Mouse (Mus musculus) heart, embryonic 13.5 days (tissue): ENCODE measurements around the gene Xpnpep1. TPM values are rescaled to one million over a fixed set of nuclear protein-coding genes. Genes with fewer than 3 reads are reported as not detected.

Source experiments
- ATAC-seq: fragments of 200-750 bp; cut with Nextera tagmentation; 2 replicates; pipeline ENCODE4 v1.8.0; 2017; ENCODE audit warnings: moderate TSS enrichment; ENCODE audit not compliant: insufficient number of reproducible peaks, low FRiP score, low TSS enrichment; ENCODE audit errors: extremely low read depth
- H3K27ac ChIP-seq: fragments of 300-500 bp; sonication (generic); replicated peaks from 2 replicates; pipeline ENCODE4 v1.5.1; 2015; ENCODE audit warnings: moderate library complexity, mild to moderate bottlenecking, inconsistent platforms
- H3K27me3 ChIP-seq: fragments of 300-500 bp; sonication (generic); replicated peaks from 2 replicates; pipeline ENCODE4 v1.6.1; 2015; ENCODE audit warnings: mild to moderate bottlenecking, inconsistent platforms
- H3K36me3 ChIP-seq: fragments of 300-500 bp; sonication (generic); 2 replicates; pipeline ENCODE4 v1.6.1; 2015; ENCODE audit warnings: mild to moderate bottlenecking, inconsistent platforms
- H3K4me1 ChIP-seq: fragments of 300-500 bp; sonication (generic); 2 replicates; pipeline ENCODE4 v1.6.1; 2015; ENCODE audit warnings: inconsistent platforms
- H3K4me2 ChIP-seq: fragments of 300-500 bp; sonication (generic); 2 replicates; pipeline ENCODE4 v1.6.1; 2015; ENCODE audit warnings: inconsistent platforms, mild to moderate bottlenecking, moderate library complexity
- H3K4me3 ChIP-seq: fragments of 300-500 bp; sonication (generic); 2 replicates; pipeline ENCODE4 v1.5.1; 2015; ENCODE audit warnings: moderate library complexity, mild to moderate bottlenecking, inconsistent platforms
- H3K9ac ChIP-seq: fragments of 300-500 bp; sonication (generic); 2 replicates; pipeline ENCODE4 v1.6.1; 2015; ENCODE audit warnings: inconsistent platforms, mild to moderate bottlenecking, moderate library complexity
- H3K9me3 ChIP-seq: fragments of 300-500 bp; sonication (generic); 2 replicates; pipeline ENCODE4 v1.6.1; 2016; ENCODE audit warnings: inconsistent platforms
- WGBS: fragments of 180-500 bp; shearing (Covaris S2); methylation state at CpG from one replicate; pipeline ENCODE4 v1.1.7; 2015; ENCODE audit warnings: mixed read lengths; 5-methylcytosine and 5-hydroxymethylcytosine counted together
- polyA plus RNA-seq: library from polyadenylated mRNA; unstranded; fragments of >200 nt; fragmentation: Nextera tagmentation; extraction: Ambion mirVana; gene quantifications from 2 replicates; pipeline ENCODE4 v1.2.1, GENCODE M21; 2015

Xpnpep1 gene
- polyA plus RNA-seq, 1 experiment from 2014 or later: 142 TPM

DNA sequence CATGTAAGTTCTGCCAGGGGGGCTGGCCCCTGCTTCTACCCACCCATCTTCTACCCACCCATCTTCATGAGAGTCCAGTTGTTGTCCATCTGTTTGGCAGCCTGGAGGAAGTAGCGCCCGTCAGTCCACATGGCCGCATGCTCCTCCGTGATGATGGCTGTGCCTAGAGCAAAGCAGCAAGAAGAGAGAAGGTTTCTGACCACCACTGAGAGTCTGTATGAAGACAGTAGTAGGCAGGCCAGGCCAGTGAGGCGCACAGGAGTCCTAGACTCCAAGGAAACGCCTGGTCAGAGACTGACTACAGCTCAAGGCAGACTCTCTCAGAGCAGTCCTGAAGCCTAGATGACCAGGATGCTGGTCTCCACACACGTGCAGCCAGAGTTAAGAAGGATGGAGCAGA lies 26.7 kb downstream of the Xpnpep1 start:
- no peak overlapping the region for H3K27ac ChIP-seq
- no peak for ATAC-seq
- 90% methylated on average over 7 of the region's 7 CpGs for WGBS
- H3K9ac ChIP-seq: no peak overlapping the region
- peaks cover 52% of the 10 kb centered on the region for H3K36me3 ChIP-seq
- H3K9me3 ChIP-seq: no peaks in the 10 kb centered on the region
- H3K4me2 ChIP-seq: peak overlapping the region; percentile 45; the same call in 1 of the 2 replicates
- H3K4me1 ChIP-seq: peaks cover 98% of the 10 kb centered on the region
- H3K4me3 ChIP-seq: no peak overlapping the region
- H3K27me3 ChIP-seq: no peaks in the 10 kb centered on the region

- no peak overlapping the region for H3K4me2 ChIP-seq
- H3K27ac ChIP-seq: peak overlapping the region; percentile 95
- H3K27me3 ChIP-seq: no peaks in the 10 kb centered on the region
- peaks cover 70% of the 10 kb centered on the region for H3K36me3 ChIP-seq
- H3K9me3 ChIP-seq: no peaks in the 10 kb centered on the region
- H3K4me3 ChIP-seq: no peak overlapping the region
- ATAC-seq: no peak
- peaks cover 89% of the 10 kb centered on the region for H3K4me1 ChIP-seq
- peak overlapping the region; percentile 67 for H3K9ac ChIP-seq
- 50% methylated on average over 5 of the region's 5 CpGs for WGBS
These were observed 29.1 kb downstream of the Xpnpep1 start for GRCm38 (mm10) chr19:53010941-53011340.

GRCm38 (mm10) chr19:53008921-53009320 lies 31.1 kb downstream of the Xpnpep1 start:
- Histone ChIP-seq H3K27me3 (no peaks in the 10 kb centered on the region), H3K9ac (peak overlapping the region; percentile 71), H3K36me3 (peaks cover 90% of the 10 kb centered on the region), H3K4me1 (peaks cover 69% of the 10 kb centered on the region), H3K4me3 (no peak overlapping the region), H3K9me3 (no peaks in the 10 kb centered on the region), H3K27ac (peak overlapping the region; percentile 95), H3K4me2 (peak overlapping the region; percentile 37)
- no peak for ATAC-seq
- 64% methylated on average over 5 of the region's 5 CpGs for WGBS

DNA sequence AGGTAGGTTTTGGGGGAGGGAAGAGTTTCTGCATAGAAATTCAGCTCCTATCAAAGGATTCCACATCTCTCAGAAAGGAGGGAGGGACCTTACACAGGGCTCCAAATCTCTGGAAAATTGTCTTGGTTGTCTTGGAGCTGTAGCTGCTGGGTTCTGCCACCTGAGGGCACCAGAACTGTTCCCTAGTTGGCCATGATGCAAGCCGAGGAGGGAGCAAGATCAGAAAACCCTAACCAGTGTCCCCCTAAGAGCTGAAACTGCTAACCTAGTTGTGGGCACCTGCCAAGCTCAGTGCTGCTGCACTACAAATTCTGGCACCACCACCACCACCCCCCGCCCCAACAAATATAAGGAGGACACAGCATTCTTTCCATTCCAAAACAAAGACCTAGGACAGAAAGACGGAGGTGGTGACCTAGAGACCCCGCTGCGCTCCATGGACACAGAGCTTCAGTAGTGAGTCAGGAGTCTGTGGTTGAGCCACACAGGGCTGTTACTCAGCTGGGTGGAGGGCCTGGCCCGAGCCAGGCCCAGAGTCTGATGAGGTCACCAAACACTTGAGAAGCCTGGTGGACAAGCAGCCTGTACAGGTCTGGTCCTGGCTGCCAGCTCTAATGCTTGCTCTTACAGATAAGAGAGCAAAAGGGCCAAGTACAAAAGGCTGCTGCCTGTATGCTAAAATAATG lies 31.9 kb downstream of the Xpnpep1 start:
- H3K36me3 ChIP-seq: peaks cover 91% of the 10 kb centered on the region
- no peak overlapping the region for H3K4me3 ChIP-seq
- peak overlapping the region; percentile 95 for H3K27ac ChIP-seq
- H3K9ac ChIP-seq: peak overlapping the region; percentile 71
- peak overlapping the region; percentile 37 for H3K4me2 ChIP-seq
- 22% methylated on average over 6 of the region's 6 CpGs for WGBS
- no peaks in the 10 kb centered on the region for H3K27me3 ChIP-seq
- ATAC-seq: peak; percentile 71
- H3K4me1 ChIP-seq: peaks cover 65% of the 10 kb centered on the region
- H3K9me3 ChIP-seq: no peaks in the 10 kb centered on the region

DNA sequence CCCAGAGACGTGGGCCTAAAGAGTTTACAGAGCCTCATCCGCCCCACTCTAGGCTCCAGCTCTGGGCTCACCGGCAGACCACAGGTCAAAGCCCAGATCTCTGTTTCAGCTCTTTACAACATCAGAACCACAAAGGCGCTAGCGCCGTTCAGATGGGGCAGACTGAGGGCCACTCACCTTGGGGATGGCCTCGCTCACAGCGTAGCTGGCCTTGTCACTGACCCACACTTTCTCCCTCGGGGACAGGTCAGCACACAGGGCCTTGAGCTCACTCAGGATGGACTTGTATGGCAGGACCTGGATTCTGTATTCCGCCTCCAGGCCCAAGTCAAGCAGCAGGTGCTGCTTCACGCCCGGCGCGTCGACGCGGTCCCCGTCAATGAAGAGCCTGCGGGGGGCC lies 34.0 kb downstream of the Xpnpep1 start:
- no peak for ATAC-seq
- Histone ChIP-seq H3K4me1 (peaks cover 62% of the 10 kb centered on the region), H3K9ac (no peak overlapping the region), H3K4me2 (no peak overlapping the region), H3K4me3 (no peak overlapping the region), H3K27me3 (no peaks in the 10 kb centered on the region), H3K9me3 (no peaks in the 10 kb centered on the region), H3K27ac (no peak overlapping the region), H3K36me3 (peaks cover 91% of the 10 kb centered on the region)
- 93% methylated on average over 19 of the region's 19 CpGs for WGBS

DNA sequence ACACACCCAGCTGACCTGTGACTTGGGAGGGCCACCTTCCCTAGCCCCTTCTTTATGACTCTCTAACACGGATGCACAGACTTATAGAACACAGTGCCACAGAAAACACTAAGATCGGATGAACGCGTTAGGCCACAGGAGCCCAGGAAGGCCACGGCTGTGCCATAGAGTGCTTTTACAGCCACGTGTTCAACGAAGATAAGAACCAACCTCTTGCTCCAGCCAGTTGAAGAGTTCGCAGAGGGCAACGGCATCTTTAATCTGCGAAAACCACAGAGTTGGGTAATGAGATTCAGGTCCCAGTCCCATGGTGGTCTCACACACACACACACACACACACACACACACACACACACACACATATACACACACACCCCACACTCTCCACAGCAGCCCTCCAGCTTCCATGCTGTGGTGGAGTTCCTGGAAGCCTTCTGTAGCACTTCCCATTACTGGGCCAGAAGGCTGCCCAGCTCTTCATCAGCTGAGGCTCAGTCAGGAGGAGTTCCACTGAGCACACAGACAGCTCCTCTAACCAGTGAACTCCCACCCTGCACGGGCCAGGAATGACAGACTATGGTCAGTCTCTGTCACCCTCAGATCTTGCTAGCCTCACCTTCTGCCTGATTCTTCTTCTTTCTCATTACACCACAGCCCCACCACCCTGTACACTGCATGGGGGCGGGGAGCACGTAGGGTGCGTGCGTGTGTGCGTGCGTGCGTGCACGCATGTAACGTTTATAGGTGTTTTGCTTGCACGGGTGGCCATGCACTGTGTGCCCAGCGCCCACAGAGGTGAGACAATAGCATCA lies 36.3 kb downstream of the Xpnpep1 start:
- Histone ChIP-seq H3K9ac (no peak overlapping the region), H3K4me1 (peaks cover 40% of the 10 kb centered on the region), H3K27me3 (no peaks in the 10 kb centered on the region), H3K4me3 (no peak overlapping the region), H3K27ac (no peak overlapping the region), H3K4me2 (no peak overlapping the region), H3K9me3 (no peaks in the 10 kb centered on the region), H3K36me3 (peaks cover 92% of the 10 kb centered on the region)
- no peak for ATAC-seq
- WGBS: 83% methylated on average over 22 of the region's 22 CpGs

DNA sequence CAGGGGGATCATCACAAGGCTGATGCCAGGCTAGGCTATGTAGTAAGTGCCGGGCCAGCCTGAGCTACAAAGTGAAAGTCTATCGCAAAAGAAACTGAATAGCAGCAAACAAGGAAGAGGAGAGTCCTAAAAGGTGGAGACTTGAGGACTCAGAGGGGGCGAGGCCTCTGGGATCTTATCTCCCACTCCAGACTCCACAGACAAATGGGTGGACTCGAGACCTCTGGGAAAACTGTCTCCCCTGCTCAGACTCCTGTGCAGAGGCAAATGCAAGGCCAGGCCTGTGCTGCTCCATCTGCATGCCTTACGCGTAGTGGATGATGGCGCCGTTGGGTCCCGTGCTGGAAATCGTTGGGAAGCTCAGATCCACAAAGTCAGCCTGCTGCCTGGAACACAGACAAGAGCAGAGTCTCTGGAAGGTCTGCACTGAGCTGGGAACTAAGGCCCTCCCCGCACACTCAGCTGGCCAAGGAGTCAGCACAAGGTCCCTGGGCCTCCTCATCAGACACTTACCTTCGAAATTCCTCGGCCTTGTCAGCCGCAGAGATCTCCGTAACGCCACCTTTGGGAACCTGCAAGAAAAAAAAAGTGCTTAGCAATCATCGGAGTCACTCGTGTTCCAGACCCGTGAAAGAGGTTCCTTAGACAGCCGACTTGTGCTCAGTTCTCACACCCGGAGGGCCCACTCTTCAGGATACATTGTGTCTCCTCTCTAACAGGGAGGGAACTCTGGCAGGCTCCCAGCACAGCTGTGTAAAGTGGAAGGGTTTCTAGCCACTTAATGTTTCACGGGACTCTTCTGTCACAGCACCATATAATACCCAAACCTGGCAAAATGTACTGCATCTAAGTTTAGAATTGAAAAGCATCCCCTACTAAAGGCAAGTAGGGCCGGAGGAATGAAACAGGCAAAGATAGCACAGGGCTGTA lies 37.6 kb downstream of the Xpnpep1 start:
- ATAC-seq: no peak

GRCm38 (mm10) chr19:52992880-52993440 lies 47.1 kb downstream of the Xpnpep1 start:
- Histone ChIP-seq H3K27me3 (no peaks in the 10 kb centered on the region), H3K4me1 (peaks cover 16% of the 10 kb centered on the region; the same call in 1 of the 2 replicates), H3K36me3 (peaks cover 73% of the 10 kb centered on the region), H3K27ac (no peak overlapping the region), H3K9ac (no peak overlapping the region), H3K4me3 (no peak overlapping the region), H3K9me3 (no peaks in the 10 kb centered on the region), H3K4me2 (no peak overlapping the region)
- WGBS: 65% methylated on average over 11 of the region's 11 CpGs
- no peak for ATAC-seq

More for the DNA sequence above, 37.6 kb downstream of the Xpnpep1 start:
- Histone ChIP-seq H3K27me3 (no peaks in the 10 kb centered on the region), H3K9ac (no peak overlapping the region), H3K4me3 (no peak overlapping the region), H3K4me2 (no peak overlapping the region), H3K36me3 (peaks cover 100% of the 10 kb centered on the region), H3K4me1 (peaks cover 26% of the 10 kb centered on the region), H3K27ac (peak overlapping the region; percentile 17; the same call in 1 of the 2 replicates), H3K9me3 (no peaks in the 10 kb centered on the region)
- WGBS: 81% methylated on average over 23 of the region's 23 CpGs

DNA sequence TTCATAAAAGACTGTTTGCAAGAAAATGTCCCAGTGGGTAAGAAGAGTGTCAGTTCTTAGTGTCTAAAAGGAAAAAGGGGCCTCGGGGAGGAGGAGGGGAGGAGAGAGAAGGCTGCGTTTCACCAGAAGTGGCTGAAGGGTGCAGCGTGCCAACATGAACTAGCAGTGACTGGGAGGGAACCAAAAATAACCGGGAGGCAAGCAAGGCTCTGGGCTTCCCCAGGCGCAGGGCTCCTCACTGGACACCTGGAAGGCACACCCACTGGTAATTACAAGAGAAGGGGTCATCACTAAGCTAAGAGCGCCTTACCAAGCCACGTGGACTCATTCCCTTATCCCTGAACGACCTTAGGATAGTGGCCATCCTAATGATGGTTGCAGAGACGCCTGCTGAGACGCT lies 48.1 kb downstream of the Xpnpep1 start:
- ATAC-seq: no peak
- H3K27ac ChIP-seq: no peak overlapping the region
- H3K9ac ChIP-seq: no peak overlapping the region
- H3K4me2 ChIP-seq: no peak overlapping the region
- peaks cover 63% of the 10 kb centered on the region for H3K36me3 ChIP-seq
- H3K4me3 ChIP-seq: no peak overlapping the region
- WGBS: 76% methylated on average over 10 of the region's 10 CpGs
- no peaks in the 10 kb centered on the region for H3K9me3 ChIP-seq
- no peaks in the 10 kb centered on the region for H3K27me3 ChIP-seq
- H3K4me1 ChIP-seq: peaks cover 16% of the 10 kb centered on the region; the same call in 1 of the 2 replicates

- no peak overlapping the region for H3K4me3 ChIP-seq
- no peaks in the 10 kb centered on the region for H3K9me3 ChIP-seq
- ATAC-seq: no peak
- 55% methylated on average over 12 of the region's 12 CpGs for WGBS
- H3K27ac ChIP-seq: no peak overlapping the region
- H3K27me3 ChIP-seq: no peaks in the 10 kb centered on the region
- peaks cover 6% of the 10 kb centered on the region; the same call in 1 of the 2 replicates for H3K4me1 ChIP-seq
- no peak overlapping the region for H3K4me2 ChIP-seq
- no peaks in the 10 kb centered on the region for H3K36me3 ChIP-seq
- H3K9ac ChIP-seq: no peak overlapping the region
These were observed 60.8 kb downstream of the Xpnpep1 start for GRCm38 (mm10) chr19:52979020-52979711.
